Mouse (Mus musculus): ENCODE measurements around the gene Tcerg1l.

Gene Tcerg1l

DNA sequence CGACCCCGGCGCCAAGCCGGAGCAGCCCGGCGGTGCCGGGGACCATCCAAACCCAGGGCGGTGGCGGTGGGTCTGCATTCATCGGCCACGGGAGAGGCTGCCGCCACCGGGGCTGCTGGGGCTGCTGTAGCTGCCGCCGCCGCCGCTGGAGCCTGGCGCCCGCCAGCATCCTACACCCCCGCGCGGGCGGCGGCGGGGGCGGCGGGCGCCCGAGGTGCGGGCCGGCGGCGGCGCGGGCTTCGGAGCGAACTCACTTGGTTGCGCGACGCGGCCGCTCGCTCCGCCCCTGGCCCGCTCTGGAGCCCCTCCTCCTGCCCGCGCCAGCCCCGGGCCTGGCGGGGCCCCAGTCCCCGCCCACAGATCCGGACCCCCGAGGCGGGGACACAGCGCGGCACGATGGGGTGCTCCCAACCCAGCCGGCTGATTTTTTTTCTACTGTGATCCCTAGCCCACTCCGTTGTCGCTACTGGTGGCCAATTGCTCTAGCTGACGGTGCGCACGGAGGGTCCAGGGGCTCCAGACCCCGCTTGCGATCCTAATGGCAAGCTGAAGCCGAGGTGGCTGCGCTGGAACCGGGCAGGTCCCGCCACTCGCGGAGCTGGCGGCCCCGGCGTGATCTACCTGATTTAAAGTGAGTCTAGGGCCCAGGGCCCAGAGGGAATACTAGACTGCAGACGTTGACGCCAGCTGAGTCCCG lies at the start of gene Tcerg1l:
Gene Tcerg1l, minus strand, starts transcription at position 246 of the 697 bp plus-strand sequence.
- no peak for DNase-seq (ENCODE audit: low spot score in 2 of 2)

DNA sequence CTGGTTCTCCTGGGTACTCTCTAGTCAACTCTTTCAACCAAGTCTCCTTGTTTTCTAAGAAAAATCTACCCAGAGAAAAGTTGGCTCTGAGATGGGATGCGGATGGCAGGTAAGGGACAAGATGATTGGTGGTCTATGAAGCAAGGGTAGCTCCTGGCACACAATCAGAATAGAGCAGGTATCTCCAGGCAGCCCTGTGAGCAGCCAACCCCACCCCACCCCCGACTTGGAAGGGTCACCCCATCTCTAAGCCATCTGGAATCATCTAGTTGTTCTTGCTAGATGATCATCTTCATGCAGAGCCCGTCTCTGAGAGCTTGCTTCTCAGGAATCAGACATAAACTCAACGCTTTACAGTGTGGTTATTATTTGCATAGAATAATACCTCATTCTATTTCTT lies 44.6 kb upstream of the Tcerg1l start:
- DNase-seq (ENCODE audit: low spot score in 2 of 2), result no peak

- no peak for DNase-seq (ENCODE audit: low spot score in 2 of 2)
Measured at GRCm38 (mm10) chr7:138432541-138432940, 35.0 kb upstream of the Tcerg1l start.

- DNase-seq (ENCODE audit: low spot score in 2 of 2), result no peak
Measured at GRCm38 (mm10) chr7:138431456-138431855, 33.9 kb upstream of the Tcerg1l start.

- no peak for DNase-seq (ENCODE audit: low spot score in 2 of 2)
Measured at GRCm38 (mm10) chr7:138429916-138430315, 32.4 kb upstream of the Tcerg1l start.

DNA sequence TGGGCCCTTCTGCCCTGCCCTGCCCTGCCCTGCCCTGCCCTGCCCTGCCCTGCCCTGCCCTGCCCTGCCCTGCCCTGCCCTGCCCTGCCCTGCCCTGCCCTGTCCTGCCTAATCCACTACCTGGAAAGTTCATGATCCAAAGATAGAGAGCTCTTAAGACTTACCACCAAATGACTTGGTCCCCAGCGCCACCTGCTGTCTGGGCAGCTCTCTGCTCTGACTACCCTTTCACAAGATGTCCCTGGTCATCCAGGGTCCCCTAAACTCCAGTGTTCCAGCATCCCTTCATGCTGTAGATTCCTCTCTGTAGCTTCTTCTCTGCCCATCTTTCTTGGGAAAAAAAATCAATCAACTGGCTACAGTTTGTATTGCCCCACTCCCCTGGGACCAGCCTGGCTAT lies 31.3 kb upstream of the Tcerg1l start:
- no peak for DNase-seq (ENCODE audit: low spot score in 2 of 2)

- no peak for DNase-seq (ENCODE audit: low spot score in 2 of 2)
Measured at GRCm38 (mm10) chr7:138427441-138427840, 29.9 kb upstream of the Tcerg1l start.

DNA sequence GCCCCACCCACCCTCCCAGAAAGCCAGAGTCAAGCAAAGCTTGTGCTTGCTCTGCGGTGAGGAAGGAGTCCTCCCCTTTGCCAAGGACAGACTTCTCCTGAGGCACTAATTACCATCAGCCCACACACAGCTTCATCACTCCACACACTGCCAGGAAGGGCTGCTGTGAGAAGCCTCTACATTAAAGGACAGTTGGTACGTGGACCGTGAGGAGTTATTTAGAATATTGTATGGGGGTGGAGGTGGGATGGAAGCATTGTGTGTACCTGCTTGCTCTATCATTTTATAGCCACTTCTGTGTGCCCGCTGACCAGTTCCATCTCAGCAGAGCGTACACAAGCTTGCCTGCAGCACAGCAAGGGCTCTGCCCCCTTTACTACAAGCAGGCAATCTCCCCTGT lies 16.0 kb upstream of the Tcerg1l start:
- DNase-seq (ENCODE audit: low spot score in 2 of 2), result no peak

- DNase-seq (ENCODE audit: low spot score in 2 of 2), result no peak
Measured at GRCm38 (mm10) chr7:138401641-138402040, 4.1 kb upstream of the Tcerg1l start.

GRCm38 (mm10) chr7:138400506-138401272 lies 3.2 kb upstream of the Tcerg1l start:
- no peak for DNase-seq (ENCODE audit: low spot score in 2 of 2)

DNA sequence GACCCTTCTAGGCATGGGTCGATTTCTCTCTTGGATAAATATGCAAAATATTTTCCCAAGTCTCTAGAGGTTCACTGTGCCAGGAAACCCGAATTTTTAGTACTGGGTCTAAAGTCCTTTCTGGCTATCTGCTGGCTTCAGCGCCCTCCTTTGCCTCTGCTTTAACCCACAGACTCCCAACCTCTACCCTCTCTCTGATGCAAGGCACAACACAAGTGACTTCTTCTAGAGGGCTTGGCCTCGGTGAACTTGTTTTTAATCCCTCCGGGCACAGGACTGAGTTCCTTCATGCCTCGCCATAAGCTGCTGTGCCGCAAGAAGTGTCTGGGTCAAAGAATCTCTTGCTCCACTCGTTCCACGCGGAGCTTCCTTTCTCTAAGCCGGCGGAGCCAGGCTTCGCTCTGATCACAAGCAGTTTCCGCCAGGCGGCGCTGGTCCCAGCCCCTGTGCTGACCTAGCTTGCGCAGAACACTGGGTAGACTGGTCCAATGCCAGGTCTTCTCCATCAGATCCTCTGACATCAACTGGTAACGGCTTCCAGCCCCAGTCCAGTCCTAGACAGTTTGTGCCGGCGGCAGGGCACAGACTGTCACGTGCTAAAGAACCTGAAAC lies 758 bp upstream of the Tcerg1l start:
- DNase-seq (ENCODE audit: low spot score in 2 of 2), result no peak

- no peak for DNase-seq (ENCODE audit: low spot score in 2 of 2)
Measured at GRCm38 (mm10) chr7:138396863-138397484, 556 bp downstream of the Tcerg1l start.

DNA sequence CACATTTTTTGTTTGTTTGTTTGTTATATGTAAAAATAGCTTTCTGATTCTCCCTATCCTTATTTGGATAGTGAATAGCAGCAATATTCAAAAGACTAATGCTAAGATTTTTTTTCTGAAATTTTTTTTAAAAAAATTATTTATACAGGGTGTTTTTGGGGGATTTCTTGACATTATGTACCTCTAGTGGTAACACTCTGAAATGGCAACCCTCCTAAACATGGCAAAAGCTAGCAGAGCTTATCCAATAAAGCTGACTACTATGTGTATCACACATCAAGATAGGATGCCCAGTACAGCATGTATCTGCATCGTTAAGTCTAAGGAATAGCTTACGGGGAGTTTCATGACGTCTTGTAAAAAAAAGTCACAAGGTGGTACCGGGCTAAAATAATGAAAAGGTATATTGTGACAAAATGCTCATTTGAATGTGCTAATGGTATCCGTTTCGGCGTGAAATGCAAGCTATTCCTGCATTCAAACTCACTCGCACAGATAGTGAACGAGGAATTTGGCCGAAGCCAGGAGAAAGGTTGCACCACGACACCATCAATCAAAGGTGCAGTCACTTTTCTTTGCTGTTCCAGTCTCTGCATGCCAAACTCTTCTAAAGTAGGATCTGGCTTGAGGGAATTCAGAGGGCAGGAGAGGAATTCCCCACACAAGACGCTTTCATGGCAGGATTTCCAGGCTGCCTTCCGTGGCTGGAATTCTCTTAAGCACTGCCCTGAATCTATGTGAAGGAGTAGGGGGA lies 1.2 kb downstream of the Tcerg1l start:
- DNase-seq (ENCODE audit: low spot score in 2 of 2), result no peak

DNA sequence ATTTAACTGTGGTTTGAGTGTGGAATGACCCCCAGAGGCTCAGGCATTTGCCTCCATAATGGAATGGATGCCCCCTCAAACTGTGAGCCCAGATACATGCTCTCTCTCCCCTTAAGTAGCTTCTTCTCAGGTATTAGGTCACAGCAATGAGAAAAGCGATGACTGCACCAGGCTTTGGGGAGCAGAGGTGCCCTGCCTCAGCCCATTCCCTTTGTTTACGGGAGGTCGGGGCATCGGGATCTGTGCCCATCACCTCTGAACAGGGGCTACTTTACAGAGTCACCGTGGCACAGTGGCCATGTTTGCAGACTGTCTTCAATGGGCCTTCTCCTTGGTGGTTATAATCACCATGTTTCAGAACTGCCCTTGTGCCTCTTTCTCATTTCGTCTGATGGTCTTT lies 7.6 kb downstream of the Tcerg1l start:
- DNase-seq (ENCODE audit: low spot score in 2 of 2), result no peak

- DNase-seq (ENCODE audit: low spot score in 2 of 2), result no peak
Measured at GRCm38 (mm10) chr7:138389071-138389470, 8.5 kb downstream of the Tcerg1l start.

- no peak for DNase-seq (ENCODE audit: low spot score in 2 of 2)
Measured at GRCm38 (mm10) chr7:138379221-138379620, 18.3 kb downstream of the Tcerg1l start.

DNA sequence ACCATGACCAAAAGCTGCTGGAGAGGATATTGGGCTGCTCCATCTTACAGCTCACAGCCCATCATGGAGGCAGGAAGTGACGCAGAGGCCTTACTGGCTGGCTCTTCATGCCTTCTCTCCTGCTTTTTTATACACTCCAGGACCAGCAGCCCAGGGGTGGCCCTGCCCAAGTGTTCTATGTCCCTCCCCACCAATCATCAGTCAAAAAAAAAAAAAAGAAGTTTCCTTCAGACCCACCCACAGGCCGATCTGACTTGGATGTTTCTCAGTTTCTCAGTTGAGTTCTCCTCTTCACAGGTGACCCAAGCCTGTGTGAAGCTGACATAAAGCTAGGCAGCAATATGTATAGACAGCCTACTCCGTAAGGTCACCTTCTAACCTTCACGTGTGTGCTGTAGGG lies 19.0 kb downstream of the Tcerg1l start:
- DNase-seq (ENCODE audit: low spot score in 2 of 2), result no peak

DNA sequence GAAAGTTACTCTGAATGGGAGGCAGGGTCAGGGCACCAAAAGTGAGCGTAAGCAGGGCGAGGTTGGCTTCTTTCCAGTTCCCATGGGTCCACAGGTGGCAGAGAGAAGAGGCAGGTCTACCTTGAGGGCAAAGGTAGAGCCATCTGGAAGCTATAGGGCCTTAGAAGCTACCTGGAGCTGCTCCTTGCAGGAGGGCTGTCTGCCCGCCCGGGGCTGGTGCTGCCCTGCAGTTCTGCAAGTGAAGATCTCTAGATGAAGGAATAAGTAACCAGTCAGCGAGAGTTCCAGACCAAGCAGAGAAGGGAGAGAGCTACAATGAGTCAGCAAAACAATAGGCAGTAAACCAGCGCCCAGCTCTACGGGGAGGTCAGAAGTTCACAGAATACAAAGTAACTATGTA lies 22.0 kb downstream of the Tcerg1l start:
- no peak for DNase-seq (ENCODE audit: low spot score in 2 of 2)

DNA sequence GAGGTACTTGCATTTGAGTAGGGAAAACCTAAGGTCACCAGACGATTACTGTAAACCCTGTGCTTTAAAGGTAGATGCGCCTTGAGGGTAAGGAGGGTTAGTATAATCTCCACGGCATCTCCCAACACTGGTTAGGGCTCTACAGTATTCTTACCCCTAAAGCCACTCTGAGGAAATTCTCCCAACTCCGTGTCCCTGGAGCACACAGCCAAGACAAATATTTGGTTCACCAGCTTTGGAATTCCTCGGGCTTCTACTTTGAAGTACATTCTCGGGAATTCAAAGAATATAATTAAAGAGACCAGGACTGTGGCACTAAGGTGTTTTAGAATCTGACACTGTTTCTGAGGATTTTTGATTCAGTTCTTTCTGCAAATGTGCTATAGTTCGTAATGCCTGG lies 23.2 kb downstream of the Tcerg1l start:
- DNase-seq (ENCODE audit: low spot score in 2 of 2), result no peak

DNA sequence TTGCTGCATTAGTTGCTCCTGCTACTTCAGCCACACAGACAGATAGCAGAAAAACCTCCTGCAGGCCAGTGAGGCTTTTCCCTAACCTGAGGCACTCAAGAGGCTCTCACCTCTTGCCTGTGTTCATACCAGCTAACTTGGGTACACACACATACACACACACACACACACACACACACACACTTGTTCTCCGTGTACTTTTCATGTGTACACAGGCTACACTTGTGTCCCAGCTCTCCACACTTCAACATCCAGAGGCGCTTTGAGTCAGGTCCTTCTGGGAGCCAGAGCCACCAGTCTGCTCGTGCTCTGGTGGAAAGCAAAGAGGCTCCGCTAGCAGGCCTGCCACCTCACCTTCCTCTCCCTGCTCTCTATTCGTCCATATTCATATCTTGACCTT lies 24.0 kb downstream of the Tcerg1l start:
- no peak for DNase-seq (ENCODE audit: low spot score in 2 of 2)

GRCm38 (mm10) chr7:138367570-138367969 lies 30.0 kb downstream of the Tcerg1l start:
- DNase-seq (ENCODE audit: low spot score in 2 of 2), result no peak

DNA sequence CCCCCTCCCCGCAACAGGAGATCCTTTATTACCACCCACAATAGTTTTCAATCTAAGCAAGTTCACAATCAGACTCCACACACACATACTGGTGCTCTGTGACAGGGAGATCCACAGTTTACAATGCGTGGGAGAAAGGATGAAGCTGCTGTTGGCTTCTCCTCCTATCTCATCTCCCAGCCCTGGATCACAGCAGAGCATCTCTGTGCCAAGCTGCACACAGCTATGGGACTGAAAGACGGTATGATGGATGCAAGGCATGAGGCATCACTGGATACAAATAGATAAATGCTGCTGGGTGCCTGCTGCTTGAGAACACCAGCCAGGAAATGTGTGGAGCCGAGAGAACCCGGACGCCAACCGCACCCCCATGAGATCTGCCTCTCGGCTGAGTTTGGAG lies 32.0 kb downstream of the Tcerg1l start:
- DNase-seq (ENCODE audit: low spot score in 2 of 2), result no peak

All from spleen, postnatal 4 days (tissue).